Mouse (Mus musculus) forebrain, embryonic 11.5 days (tissue): Measurements from ENCODE around the gene Gm20388. TPM values are rescaled to one million over a fixed set of nuclear protein-coding genes. Genes with fewer than 3 reads are reported as not detected.
A peak's percentile ranks its signal among the peaks of the same experiment; 100 is the strongest.

Experiments used
- ATAC-seq: fragments of 200-750 bp; cut with Nextera tagmentation; replicated peaks from 2 replicates; pipeline ENCODE4 v1.8.0; 2017; ENCODE audit warnings: moderate TSS enrichment; ENCODE audit not compliant: low FRiP score
- DNase-seq: peaks from one replicate; pipeline ENCODE4 v3.0.0-alpha.2; 2017; ENCODE audit warnings: low spot score
- H3K27ac ChIP-seq: fragments of 300-500 bp; sonication (generic); 2 replicates; pipeline ENCODE4 v1.5.1; 2014; ENCODE audit warnings: low read depth, low read length
- H3K27me3 ChIP-seq: fragments of 300-500 bp; sonication (generic); 2 replicates; pipeline ENCODE4 v1.6.1; 2014; ENCODE audit warnings: mild to moderate bottlenecking, low read length, mixed read lengths; ENCODE audit not compliant: control insufficient read depth, insufficient read depth
- H3K36me3 ChIP-seq: fragments of 300-500 bp; sonication (generic); 2 replicates; pipeline ENCODE4 v1.6.1; 2014; ENCODE audit warnings: mild to moderate bottlenecking, low read length, moderate library complexity, mixed read lengths; ENCODE audit not compliant: control insufficient read depth, insufficient read depth
- H3K4me1 ChIP-seq: fragments of 300-500 bp; sonication (generic); replicated peaks from 2 replicates; pipeline ENCODE4 v1.6.1; 2014; ENCODE audit warnings: low read length, mixed read lengths; ENCODE audit not compliant: control insufficient read depth, insufficient read depth
- H3K4me2 ChIP-seq: fragments of 300-500 bp; sonication (generic); 2 replicates; pipeline ENCODE4 v1.6.1; 2014; ENCODE audit warnings: low read depth, mild to moderate bottlenecking, low read length, moderate library complexity, mixed read lengths; ENCODE audit not compliant: severe bottlenecking
- H3K4me3 ChIP-seq: fragments of 300-500 bp; sonication (generic); 2 replicates; pipeline ENCODE4 v1.5.1; 2014; ENCODE audit warnings: low read depth, low read length
- H3K9ac ChIP-seq: fragments of 300-500 bp; sonication (generic); 2 replicates; pipeline ENCODE4 v1.6.1; 2014; ENCODE audit warnings: low read length
- H3K9me3 ChIP-seq: fragments of 300-500 bp; sonication (generic); 2 replicates; pipeline ENCODE4 v1.6.1; 2016; ENCODE audit warnings: low read length, mixed read lengths; ENCODE audit not compliant: control insufficient read depth
- WGBS: fragments of 180-500 bp; shearing (Covaris S2); extraction: QIAGEN DNeasy Blood & Tissue Kit; methylation state at CpG from one replicate; pipeline ENCODE4 v1.1.7; 2014; 5-methylcytosine and 5-hydroxymethylcytosine counted together
- polyA plus RNA-seq: library from polyadenylated mRNA; unstranded; fragments of >200 nt; fragmentation: Nextera tagmentation; extraction: Ambion mirVana; gene quantifications from 2 replicates; pipeline ENCODE4 v1.2.1, GENCODE M21; 2014

The Gm20388 gene
- polyA plus RNA-seq, 1 experiment from 2014 or later = not detected

DNA sequence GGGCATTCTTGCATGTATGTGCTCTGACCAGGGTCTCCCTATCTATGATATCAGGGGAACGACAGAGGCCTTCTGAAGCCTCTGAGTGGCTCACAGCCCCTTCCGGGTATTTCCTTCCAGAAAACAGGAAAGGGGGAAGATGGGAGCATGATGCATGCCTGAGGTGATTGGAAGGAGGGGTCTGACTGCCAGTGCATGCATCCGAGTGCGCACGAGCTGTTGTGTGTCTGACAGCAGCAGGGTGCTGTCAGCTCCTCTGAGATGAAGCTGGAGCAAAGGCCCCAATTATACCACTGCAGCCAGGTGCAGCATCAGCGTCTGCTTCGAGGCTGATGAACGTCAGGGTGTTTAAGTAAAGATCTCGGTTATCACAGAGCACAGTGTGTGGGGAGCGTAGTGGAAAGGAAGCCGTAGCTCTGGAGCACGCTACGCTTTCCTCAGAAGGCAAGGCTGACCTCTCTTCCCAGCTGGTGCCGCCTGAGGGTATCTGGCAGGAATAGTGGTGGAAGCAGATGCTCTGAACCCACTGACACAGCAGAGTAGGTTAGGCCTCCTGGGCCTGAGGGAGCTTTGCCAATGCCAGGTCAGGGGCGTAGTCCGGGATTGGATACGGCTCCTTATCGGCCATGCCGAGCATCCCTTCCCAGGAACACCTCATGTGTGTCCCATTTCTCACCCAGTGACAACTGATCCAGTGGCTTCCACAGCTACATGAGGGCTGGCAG, 2683.3 kb downstream of the Gm20388 start:
- DNase-seq (no peak), ATAC-seq (no peak)
- H3K4me1 ChIP-seq = no peaks in the 10 kb centered on the region
- no peaks in the 10 kb centered on the region for H3K27me3 ChIP-seq
- H3K4me2 ChIP-seq = no peak overlapping the region
- 82% methylated on average over 19 of the region's 19 CpGs for WGBS
- no peaks in the 10 kb centered on the region for H3K36me3 ChIP-seq
- H3K9me3 ChIP-seq = no peaks in the 10 kb centered on the region
- H3K9ac ChIP-seq = no peak overlapping the region
- no peak overlapping the region for H3K4me3 ChIP-seq
- no peak overlapping the region for H3K27ac ChIP-seq

- Histone ChIP-seq H3K4me3 (no peak overlapping the region), H3K36me3 (no peaks in the 10 kb centered on the region), H3K9me3 (no peaks in the 10 kb centered on the region), H3K27me3 (no peaks in the 10 kb centered on the region), H3K27ac (no peak overlapping the region), H3K9ac (no peak overlapping the region), H3K4me2 (no peak overlapping the region), H3K4me1 (no peaks in the 10 kb centered on the region)
- WGBS = 64% methylated on average over 4 of the region's 4 CpGs
- no peak for ATAC-seq
- no peak for DNase-seq
These were observed 2685.4 kb downstream of the Gm20388 start for GRCm38 (mm10) chr8:122596031-122596430.

- Histone ChIP-seq H3K9me3 (no peaks in the 10 kb centered on the region), H3K36me3 (no peaks in the 10 kb centered on the region), H3K4me1 (no peaks in the 10 kb centered on the region), H3K27ac (no peak overlapping the region), H3K9ac (no peak overlapping the region), H3K4me3 (no peak overlapping the region), H3K4me2 (no peak overlapping the region), H3K27me3 (no peaks in the 10 kb centered on the region)
- DNase-seq (no peak), ATAC-seq (no peak)
- 95% methylated on average over 9 of the region's 9 CpGs for WGBS
These were observed 2690.0 kb downstream of the Gm20388 start for GRCm38 (mm10) chr8:122600666-122601065.

GRCm38 (mm10) chr8:122604640-122605039, 2694.0 kb downstream of the Gm20388 start:
- H3K4me2 ChIP-seq = no peak overlapping the region
- 57% methylated on average over 1 of the region's 1 CpGs for WGBS
- no peak overlapping the region for H3K9ac ChIP-seq
- DNase-seq (no peak), ATAC-seq (no peak)
- H3K9me3 ChIP-seq = no peaks in the 10 kb centered on the region
- no peaks in the 10 kb centered on the region for H3K36me3 ChIP-seq
- H3K4me3 ChIP-seq = no peak overlapping the region
- no peaks in the 10 kb centered on the region for H3K27me3 ChIP-seq
- H3K27ac ChIP-seq = no peak overlapping the region
- no peaks in the 10 kb centered on the region for H3K4me1 ChIP-seq

DNA sequence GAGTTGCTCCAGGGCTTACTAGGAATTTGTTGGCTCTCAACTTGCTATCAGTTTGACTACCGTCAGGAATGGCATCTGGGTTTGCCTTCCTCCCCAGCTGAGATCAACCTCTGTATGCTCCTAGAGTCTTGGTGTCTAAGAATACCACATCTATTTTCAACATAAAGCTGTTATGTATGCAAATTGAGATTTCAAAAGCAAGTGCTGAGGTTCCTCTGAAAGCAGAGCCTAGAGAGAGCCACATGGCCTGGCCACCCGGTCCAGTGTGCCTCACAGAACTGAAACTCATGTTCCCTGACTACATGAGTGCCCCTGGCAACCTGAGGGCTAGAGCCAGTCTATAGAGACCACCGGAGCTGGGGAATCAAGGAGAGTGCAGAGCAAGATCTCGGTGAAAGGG, 2694.7 kb downstream of the Gm20388 start:
- no peaks in the 10 kb centered on the region for H3K9me3 ChIP-seq
- no peak overlapping the region for H3K4me3 ChIP-seq
- DNase-seq (no peak), ATAC-seq (no peak)
- H3K9ac ChIP-seq = no peak overlapping the region
- H3K27ac ChIP-seq = no peak overlapping the region
- H3K27me3 ChIP-seq = no peaks in the 10 kb centered on the region
- no peaks in the 10 kb centered on the region for H3K36me3 ChIP-seq
- H3K4me2 ChIP-seq = no peak overlapping the region
- WGBS = 83% methylated on average over 4 of the region's 4 CpGs
- no peaks in the 10 kb centered on the region for H3K4me1 ChIP-seq

- no peaks in the 10 kb centered on the region; the same call in 1 of the 2 replicates for H3K4me1 ChIP-seq
- no peak overlapping the region for H3K4me3 ChIP-seq
- H3K9ac ChIP-seq = no peak overlapping the region
- H3K9me3 ChIP-seq = no peaks in the 10 kb centered on the region
- no peak overlapping the region for H3K4me2 ChIP-seq
- no peaks in the 10 kb centered on the region for H3K36me3 ChIP-seq
- no peak overlapping the region for H3K27ac ChIP-seq
- no peaks in the 10 kb centered on the region for H3K27me3 ChIP-seq
- DNase-seq (no peak), ATAC-seq (no peak)
- WGBS = 86% methylated on average over 11 of the region's 12 CpGs
These were observed 2696.2 kb downstream of the Gm20388 start for GRCm38 (mm10) chr8:122606810-122607209.

GRCm38 (mm10) chr8:122610209-122610608, 2699.6 kb downstream of the Gm20388 start:
- ATAC-seq = no peak
- H3K9me3 ChIP-seq = no peaks in the 10 kb centered on the region
- no peaks in the 10 kb centered on the region for H3K36me3 ChIP-seq
- WGBS = 56% methylated on average over 4 of the region's 4 CpGs
- no peak overlapping the region for H3K4me3 ChIP-seq
- no peak overlapping the region for H3K9ac ChIP-seq
- no peak for DNase-seq
- no peak overlapping the region for H3K27ac ChIP-seq
- peak overlapping the region; percentile 83; the same call in 1 of the 2 replicates for H3K4me2 ChIP-seq
- H3K4me1 ChIP-seq = peaks cover 5% of the 10 kb centered on the region; the same call in 1 of the 2 replicates
- no peaks in the 10 kb centered on the region for H3K27me3 ChIP-seq

DNA sequence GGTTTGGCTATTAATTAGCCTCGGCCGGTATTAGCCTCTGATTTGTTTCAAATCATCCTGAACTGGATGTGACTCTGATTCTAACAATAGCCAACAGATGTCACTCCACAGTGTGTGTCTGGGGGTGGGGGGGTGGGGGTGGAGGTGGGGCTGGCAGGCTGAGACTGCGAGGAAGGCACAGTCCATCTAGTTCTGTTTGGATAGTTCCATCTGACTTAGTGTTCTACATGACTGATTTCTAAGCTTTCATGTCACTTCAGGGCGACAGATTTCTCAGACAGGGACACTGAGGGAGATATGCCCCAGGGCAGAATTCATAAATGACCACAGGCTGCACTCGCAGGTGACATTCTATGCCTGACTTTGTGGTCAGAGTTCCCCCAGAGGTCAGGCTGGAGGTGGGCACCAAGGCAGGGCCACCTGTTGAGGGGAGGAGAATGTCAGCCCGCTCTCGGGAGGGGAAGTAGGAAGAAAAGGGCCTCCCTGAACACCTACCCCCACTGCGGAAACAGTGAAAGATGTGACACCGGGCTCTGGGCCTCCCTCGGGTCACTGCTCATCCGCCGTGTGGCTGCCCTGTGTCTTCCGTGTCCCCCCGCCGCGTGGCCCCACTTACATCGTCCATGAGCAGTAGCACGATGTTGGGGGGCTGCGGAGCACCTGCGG, 2700.1 kb downstream of the Gm20388 start:
- Histone ChIP-seq H3K27me3 (no peaks in the 10 kb centered on the region), H3K27ac (no peak overlapping the region), H3K4me3 (peak overlapping the region; percentile 74), H3K9me3 (no peaks in the 10 kb centered on the region), H3K9ac (peak overlapping the region; percentile 49), H3K4me1 (peaks cover 5% of the 10 kb centered on the region; the same call in 1 of the 2 replicates), H3K36me3 (no peaks in the 10 kb centered on the region), H3K4me2 (peak overlapping the region; percentile 83)
- ATAC-seq (no peak; the same call in 1 of the 2 replicates), DNase-seq (no peak)
- WGBS = 5% methylated on average over 20 of the region's 20 CpGs
